Mouse (Mus musculus) mature B cell (primary cell): Measurements from ENCODE around the gene Mroh8.
"Not testable (repeated sequence)": the region's sequence is repeated elsewhere in the genome, so short reads cannot be mapped to it uniquely, and the experiment has no call there.

Experiments
- in situ Hi-C: fragments of 300-500 bp; cut with MboI; formaldehyde crosslinking; loops from 2 replicates; pipeline ENCODE4 v1.14.3; 2019

Mroh8 gene

DNA sequence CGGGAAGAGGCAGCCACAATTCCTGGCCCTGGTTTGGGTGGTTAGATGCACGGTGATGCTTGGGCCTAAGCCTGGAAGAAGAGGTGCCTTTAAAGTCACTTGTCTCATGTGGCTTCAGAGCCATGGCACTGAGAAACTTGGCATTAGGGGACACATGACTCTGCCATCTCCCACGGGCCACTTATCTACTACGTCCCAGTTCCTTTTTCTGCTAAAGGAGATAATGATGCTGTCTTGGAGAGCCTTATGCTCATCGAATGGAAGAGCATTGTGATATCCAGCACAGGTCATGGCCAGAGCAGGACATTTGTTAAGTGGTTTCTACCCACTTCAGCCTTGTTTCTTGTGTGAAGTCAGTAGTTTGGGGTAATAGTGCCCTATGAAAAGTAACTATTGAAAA, 9.6 kb upstream of the Mroh8 start:
- in situ Hi-C loops = loop anchor here (10.0 kb wide), 1 partner anchor 286 kb away; the partner anchor contains the start of gene Blcap

DNA sequence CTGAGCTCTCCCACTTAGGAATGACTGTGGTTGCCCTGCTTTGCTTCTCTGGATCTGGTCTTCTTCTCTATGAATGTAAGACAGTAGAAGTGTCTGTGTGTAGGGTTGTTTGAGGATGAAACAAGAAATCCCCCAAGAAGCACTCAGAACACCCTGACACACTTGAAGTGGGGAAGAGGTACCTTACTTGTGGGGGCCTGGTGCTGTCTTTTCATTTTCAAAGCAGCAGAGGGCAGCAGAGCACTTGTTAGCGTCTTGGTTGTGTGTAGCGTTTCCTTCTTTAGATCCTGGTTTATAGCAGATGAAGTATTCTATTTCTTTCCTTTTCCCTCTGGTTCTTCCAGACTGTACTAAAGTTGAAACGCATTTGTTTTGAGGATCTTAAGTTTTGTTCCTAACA, 8.2 kb upstream of the Mroh8 start:
- in situ Hi-C loops = loop anchor here (10.0 kb wide), 1 partner anchor 287 kb away; the partner anchor contains the start of gene Blcap

DNA sequence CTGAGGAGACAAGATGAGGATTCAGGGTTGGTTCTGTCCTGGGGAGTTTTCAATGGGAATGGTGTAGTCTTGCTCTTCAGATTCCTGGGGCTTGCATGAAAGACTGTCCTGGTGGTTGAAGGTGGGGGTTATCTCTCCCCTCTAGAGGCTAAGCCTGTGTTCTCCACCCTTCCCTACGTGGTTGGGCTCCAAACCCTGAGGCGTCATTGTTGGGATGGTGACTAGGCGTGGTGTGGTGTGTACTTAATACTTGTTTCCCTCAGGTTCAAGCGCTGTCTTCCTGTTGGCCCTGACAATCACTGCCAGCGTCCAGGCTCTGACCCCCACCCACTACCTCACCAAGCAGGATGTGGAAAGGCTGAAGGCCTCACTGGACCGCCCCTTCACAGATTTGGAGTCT, 4.0 kb upstream of the Mroh8 start:
- in situ Hi-C loops = loop anchor here (10.0 kb wide), 1 partner anchor 291 kb away; the partner anchor contains the start of gene Blcap

DNA sequence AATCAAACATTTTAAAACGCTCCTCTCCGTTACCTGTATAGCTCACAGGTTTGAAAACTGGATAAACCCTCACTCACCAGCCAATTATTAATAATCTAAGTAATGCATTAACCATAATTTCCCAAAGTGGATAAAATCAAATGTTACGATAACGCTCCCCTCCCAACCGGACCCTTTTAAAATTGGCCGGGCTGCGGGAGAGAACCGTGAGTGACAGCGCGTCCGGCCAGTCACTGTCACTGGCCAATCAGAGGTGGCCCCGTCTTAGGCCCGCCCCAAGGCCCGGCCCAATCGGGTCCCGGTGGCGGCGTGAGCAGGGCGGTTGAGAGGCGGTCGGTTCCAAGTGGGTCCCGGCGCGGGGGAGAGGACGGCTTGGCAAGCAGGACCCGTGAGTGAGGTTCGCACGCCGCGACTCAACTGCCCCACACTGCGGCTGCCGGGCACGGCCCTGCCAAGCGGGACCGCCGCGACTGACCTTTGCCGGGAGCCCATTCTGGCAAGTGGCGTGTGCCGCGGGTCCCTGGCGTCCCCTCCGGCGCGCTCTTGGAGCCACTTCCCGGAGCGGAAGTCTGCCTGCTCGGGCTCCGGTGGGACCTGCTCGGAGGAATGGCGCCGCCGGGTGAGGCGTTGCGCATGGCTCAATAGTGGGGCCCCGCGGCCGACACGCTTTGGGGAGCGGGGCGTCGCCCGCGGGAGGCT, 483 bp downstream of the Mroh8 start, which contains the start of gene Rpn2:
TSS of gene Rpn2 (plus strand) at position 301 of the 699 bp plus-strand sequence.
- in situ Hi-C loops = no loop called here

DNA sequence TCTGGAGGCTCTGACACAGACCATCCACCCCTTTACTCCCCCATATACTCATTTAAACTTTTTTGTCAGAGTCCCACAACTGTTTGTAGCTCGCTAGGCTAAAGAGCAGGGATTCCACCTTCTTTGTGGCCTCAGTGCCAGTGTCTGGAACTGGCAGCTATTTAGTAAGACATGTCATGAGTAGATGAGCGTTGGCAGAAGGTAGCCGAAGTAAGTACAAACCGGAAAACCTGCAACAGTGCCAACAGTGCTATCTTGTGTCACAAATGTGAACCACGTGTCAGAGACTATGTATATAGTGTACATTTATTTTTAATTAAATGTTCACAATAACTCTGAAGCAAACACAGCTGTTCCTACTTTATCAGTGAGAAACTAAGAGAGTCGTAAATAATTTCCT, 15.5 kb downstream of the Mroh8 start:
- in situ Hi-C loops = no loop called here

DNA sequence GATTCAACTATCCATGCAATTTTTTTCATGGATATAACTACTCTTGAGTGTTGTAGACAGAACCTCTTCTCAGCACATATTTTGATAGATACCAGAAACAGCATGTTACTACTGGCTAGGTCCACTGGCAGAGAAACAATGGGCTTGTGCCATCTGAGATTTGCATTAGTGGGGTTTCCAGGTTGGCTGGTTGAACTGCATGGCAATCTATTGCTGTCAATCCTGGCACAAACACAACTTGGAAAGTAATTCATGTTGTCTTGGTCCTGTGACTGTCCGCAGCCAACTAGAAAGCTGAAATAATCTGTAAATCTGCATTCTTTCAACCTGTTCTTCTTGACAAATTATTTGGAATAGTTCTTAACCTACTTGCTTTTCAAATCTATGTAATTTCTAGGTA, 16.2 kb downstream of the Mroh8 start:
- in situ Hi-C loops = no loop called here

DNA sequence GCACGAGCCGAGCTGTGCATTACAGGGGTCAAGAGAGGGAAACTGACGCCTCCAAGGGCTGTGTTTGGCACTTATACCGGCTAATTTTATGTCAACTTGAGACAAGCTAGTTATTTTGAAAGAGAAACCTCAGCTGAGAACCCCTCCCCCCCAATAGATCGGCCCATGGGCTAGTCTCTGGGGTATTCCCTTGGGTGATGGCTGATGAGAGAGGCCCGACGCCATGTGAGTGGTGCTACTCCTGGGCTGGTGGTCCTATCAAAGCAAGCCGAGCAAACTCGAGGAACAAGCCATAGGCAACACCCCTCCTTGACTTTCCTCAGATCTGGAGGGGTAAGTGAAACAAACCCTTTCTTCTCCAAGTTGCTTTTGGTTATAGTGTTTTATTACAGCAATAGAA, 16.8 kb downstream of the Mroh8 start:
- in situ Hi-C loops = no loop called here

DNA sequence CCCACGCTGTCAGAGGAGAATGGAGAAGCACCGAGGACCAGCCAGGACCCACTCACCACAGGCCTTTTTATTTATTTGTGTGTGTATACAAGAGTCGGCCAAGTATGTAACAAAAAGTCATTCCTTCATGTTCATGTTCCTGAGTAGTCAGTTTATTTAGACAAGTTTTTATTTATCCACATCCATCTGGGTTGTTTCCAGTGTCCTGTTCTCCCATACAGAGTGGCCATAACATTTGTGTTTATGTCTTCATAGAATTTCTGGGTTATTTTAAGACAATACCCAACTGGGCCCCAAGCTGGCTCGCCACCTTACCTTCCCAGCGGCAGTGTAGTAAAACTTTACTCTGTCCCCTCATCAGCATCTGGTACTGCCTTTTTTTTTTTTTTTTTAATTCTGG, 17.4 kb downstream of the Mroh8 start:
- in situ Hi-C loops = no loop called here

DNA sequence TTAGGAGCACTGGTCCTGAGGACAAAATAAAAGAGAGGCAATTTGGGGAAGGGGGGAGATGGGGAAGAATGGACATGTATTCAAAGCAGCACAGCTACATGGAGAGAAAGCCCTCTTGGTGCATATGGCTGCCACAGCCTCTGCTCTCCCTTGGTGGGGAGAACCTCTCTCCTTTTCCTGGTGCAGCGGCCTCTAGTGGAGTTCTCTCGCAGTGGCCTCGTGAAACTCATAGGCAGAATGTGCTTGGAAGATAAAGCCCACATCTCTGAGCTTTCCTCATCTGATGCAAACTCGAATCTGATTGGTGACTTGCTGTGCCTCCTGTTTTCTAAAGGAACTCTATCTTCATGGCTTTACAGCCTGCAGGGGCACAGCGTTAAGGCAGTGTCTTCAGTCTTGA, 19.6 kb downstream of the Mroh8 start:
- in situ Hi-C loops = no loop called here

DNA sequence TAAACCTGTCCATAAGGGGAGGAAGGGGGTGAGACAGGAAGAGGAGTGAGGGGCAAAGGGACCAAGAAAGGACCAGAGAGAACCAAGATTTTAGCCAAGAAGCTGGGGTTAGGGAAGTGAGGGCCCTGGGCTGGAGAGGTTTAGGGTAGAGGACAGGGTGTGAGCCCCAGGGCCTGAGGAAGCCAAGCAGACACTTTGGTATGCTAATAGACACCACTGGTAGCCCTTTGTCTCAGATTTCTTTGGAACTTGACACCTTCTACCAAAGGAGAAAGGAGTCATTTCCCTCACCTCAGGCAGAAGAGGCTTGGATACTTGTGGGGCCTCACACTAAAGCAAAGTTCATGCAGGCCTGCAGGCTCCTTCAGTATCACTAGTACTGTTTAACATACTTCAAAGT, 31.2 kb downstream of the Mroh8 start:
- in situ Hi-C loops = no loop called here

DNA sequence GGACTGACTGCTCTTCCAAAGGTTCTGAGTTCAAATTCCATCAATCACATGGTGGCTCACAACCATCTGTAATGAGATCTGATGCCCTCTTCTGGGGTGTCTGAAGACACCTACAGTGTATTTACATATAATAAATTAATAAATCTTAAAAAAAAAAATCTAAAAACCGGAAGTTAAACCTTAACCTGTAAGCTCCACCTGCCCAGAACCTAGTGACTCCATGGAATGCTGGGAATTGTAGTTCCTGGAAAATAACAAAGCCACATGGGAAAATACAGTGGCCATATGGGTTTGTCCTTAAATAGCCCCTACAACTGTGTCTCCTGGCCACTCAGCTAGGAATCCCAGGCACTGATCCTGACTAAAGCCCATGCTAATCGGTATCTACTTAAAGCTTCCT, 33.7 kb downstream of the Mroh8 start:
- in situ Hi-C loops = no loop called here

DNA sequence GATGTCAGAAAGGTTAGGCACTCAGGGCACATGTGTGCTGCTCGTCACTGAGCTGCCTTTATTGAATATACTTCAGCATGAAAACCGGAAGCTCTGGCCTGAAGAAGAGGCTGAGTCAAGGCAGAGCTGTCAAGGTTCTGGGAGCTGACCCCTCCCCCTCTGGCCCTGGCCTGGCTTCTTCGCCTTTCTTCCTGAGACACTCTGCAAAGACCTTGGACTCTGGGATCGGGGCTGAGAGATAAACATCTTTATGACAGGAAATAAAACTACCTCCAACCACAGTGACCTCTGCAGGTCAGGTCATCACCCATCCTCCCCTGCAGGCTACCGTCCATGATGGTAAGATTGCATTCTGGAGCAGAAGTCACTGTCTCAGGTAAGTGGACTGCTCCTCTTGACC, 34.3 kb downstream of the Mroh8 start:
- in situ Hi-C loops = no loop called here

DNA sequence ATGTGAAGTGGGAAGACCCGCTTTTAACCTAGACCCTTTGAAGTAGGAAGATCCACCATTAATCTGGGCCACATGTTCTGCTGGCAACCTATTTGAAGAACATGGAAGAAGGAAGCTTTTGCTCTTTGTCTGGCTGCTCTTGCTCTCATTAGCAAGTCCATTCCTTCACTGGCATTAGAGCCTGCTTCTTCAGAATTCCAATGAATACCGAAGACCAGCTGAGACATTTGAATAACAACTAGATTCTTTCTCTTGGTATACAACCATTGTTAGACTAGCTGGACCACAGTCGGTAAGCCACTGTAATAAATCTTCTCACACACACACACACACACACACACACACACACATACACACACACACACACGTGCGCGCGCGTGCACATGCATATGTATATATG, 43.4 kb downstream of the Mroh8 start:
- in situ Hi-C loops = no loop called here

DNA sequence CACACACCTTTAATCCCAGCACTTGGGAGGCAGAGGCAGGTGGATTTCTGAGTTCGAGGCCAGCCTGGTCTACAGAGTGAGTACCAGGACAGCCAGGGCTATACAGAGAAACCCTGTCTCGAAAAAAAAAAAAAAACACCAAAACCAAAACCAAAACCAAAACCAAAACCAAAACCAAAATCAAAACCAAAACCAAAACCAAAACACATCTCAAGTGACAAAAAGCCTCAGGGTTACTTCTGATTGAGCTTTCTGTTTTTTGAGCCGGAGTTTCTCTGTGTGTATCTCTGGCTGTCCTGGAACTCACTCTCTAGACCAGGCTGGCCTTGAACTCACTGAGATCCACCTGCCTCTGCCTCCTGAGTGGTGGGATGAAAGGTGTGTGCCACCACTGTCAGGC, 57.4 kb downstream of the Mroh8 start:
- in situ Hi-C loops = not testable (repeated sequence)

DNA sequence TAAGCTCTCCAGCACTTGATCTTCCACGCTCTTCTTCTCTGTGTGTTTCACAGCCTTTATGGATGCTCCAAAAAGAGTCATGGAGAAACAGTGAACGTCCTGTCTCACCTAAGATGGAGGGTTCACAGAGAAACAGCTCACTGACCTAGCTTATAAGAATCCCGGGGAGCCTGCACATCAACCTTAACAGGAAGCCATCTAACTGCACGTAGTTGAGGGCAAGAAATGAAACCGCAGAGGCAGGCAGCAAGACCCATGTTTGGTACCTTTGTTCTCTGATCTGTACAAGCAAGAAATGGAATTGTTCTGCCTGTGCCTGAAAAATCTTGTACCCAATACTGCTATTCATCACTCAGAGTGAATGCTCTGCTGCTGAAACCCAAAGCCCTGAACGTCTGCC, 59.2 kb downstream of the Mroh8 start:
- in situ Hi-C loops = no loop called here

DNA sequence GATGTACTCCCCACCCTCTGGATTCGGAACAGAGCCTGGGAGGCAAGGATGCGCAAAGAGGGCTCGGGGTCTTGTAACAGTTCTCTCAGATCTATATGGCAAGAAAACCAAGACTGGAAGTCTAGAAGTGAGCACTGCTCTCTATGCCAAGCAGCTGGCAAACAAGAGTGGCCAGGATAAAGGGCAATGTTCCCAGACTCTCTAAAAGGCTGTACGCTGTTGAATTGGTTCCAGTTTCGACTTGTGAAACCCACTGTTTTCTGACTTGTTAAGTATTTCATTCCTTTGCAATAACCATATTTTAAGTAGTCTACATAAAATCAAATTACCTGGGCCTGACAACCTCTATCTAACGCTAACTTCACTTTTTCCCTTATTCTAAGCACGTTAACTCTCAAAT, 67.6 kb downstream of the Mroh8 start:
- in situ Hi-C loops = no loop called here

DNA sequence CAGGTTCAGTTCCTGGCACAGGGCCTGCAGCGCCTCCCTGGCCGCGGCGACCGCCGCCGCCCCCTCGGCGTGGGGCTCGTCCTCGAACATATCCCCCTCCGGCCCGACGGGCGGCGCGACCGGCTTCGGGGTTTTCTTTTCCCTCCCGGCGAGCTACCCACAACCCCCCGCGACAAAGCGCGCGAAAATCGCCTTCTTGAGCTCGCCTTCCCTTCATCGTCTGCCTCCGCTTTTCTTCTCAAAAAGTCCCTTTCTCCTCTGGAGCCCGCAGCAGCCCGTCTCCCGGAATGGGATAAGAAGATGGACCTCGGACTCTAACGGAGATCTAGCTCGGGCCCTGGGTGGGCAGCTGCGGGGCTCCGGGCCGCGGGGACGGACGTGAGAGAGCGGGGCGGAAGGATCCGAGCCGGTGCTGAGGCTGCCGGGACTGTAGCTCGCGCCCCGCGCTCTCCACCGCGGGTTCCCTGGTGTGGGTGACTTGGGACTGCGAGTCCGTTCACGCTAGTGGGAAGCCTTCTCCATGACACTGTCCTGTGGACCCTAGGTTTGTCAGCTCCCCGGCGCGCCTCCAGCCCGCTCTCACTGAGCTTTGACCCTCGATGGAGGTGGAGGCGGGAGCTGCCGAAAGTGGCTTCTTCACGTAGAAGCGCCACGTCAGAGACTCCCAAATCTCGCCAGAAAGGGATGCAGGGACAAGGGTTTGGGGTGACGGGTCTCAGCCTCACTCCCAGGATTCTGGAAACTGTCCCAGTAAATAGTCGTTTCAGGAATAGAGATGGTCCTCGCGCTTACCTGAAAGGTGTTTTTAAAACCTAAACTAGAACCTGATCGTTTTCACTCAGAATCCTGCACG, 74.8 kb downstream of the Mroh8 start, which contains the start of gene Rbl1:
TSS of gene Rbl1 (minus strand) at position 169 of the 853 bp plus-strand sequence.
- in situ Hi-C loops = no loop called here

DNA sequence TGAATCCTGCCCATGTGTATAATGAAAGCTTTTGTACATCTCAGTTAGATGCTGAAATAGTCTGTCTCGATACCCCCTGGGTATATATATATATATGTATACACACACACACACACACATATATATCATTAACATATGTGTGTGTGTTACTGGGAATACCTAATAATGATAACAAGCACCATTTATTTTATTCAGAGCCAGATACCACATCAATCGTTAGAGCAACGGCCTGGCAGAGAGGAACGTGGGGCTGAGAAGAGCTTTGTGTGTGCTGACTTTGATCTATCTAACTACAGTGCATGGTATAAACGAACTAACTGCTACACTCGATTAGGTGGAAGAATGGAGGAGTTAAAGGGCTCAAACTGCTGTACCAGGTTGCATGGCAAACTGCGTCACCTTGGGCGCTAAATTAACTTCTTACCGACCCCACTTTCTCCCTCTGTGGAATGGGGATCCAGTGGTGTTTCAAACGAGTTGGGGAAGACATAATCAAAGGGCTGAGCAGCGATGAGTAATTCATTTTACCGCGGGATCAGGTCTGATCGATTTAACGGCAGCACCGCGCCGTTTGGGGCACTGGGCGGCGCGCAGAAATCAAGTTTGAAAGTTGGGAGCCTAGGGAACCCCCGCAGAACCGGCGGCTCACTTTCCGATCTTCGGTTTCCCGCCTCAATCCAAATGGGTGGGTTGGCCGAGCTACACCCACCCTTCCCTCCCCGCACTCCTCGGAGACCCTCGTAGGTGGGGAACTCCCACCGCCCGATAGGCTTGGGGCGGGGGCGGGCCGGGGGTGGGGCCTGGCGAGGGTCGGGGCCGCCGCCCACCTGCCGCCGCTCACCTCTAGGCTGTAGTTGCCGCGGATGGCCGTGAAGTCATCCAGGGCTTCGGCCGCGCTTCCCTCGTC, 75.6 kb downstream of the Mroh8 start:
- in situ Hi-C loops = no loop called here

DNA sequence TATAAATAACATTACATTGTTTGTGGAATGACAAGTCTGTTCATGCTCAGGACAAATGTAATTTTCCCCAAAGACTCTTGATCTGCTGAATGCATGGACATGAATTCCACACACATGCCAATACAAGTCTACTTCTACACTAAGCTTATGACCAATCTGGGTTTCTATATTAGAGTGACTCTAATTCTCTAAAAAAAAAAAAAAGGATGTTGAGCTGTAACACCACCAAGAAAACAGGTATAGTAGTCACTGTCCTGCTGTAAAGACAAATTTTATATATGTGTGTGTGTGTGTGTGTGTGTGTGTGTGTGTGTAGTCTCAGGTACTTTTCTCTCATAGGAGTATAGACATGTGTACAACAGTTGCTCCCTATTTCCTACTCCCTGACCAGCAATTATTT, 76.3 kb downstream of the Mroh8 start:
- in situ Hi-C loops = no loop called here

DNA sequence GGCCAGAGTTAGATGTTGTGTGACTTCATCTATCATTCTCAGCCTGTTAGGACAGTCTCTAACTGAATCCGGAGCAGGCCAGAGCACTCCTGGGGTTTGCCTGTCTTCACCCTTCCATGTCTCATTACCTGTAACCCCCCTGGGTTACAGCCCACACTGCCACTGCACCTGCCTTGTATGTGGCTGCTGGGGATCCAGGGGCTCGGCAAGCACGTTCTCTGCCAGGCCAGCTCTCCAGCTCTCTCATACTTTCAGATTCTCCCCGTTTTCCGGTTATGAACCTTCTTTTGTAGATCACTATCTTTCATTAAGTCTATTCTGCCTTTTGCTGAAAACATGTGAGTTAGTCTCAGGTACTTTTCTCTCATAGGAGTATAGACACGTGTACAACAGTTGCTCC, 77.0 kb downstream of the Mroh8 start:
- in situ Hi-C loops = no loop called here

DNA sequence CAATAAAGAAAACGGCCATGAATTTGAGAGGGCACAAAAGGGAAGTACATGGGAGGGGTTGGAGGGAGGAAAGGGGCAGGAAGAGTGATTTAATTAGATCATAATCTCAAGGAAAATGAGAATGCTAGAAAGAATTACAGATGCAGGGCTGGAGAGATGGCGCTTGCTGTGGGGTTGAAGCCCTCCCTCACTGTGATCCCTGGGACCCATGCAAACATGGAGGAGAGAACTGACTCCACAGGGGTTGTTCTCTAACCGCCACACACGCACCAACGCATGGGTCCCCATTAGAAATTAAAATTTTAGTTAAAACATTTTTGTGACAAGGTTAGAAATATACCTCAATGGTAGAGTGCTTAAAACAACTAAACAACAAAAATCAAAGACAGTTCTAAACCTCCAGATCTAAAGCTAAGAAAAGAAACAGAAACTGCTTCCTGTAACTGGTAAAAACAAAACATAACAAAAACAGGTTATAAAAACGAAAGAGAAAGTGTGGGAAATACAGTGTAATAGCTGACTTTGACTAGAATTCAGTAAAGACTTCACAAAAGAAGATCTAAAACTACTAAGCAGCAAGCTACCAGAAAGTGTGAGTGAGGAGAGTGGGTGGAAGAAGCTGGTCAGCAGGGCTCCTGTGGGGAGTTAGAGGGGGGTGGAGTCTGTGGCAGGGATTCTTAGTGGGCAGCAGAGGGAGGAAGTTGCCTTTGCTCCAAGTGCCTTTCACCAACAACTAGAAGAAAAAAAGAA, 78.1 kb downstream of the Mroh8 start:
- in situ Hi-C loops = no loop called here
